Mouse (Mus musculus) frontal cortex, adult 2 months (tissue): ENCODE measurements around the gene Flvcr2. TPM values are rescaled to one million over a fixed set of nuclear protein-coding genes. Genes with fewer than 3 reads are reported as not detected.
A peak's percentile ranks its signal among the peaks of the same experiment; 100 is the strongest.

Experiments
- DNase-seq, 2 experiments: peaks; one replicate each; pipeline ENCODE4 v3.0.0; 2022; ENCODE audit warnings: low spot score in 1 of 2; ENCODE audit errors: extremely low spot score in 1 of 2
- polyA plus RNA-seq: library from polyadenylated mRNA; depleted of rRNA; stranded (reverse); fragments of >200 nt; gene quantifications from 2 replicates; pipeline ENCODE4 v1.2.3, GENCODE M21; 2012

Flvcr2 gene
- polyA plus RNA-seq, 1 experiment = 4.2 TPM

GRCm38 (mm10) chr12:85784916-85785815 is 38.8 kb downstream of the Flvcr2 start:
- no peak for DNase-seq

- no peak for DNase-seq
Observed at GRCm38 (mm10) chr12:85792158-85792557, 45.8 kb downstream of the Flvcr2 start.

GRCm38 (mm10) chr12:85792821-85793346 is 46.5 kb downstream of the Flvcr2 start:
- peak; percentile 31 to 51 for DNase-seq

- no peak for DNase-seq
Observed at GRCm38 (mm10) chr12:85794094-85794493, 47.8 kb downstream of the Flvcr2 start.

GRCm38 (mm10) chr12:85795551-85795950 is 49.2 kb downstream of the Flvcr2 start:
- DNase-seq = no peak

GRCm38 (mm10) chr12:85800031-85800430 is 53.7 kb downstream of the Flvcr2 start:
- DNase-seq = no peak

- DNase-seq = no peak
Observed at GRCm38 (mm10) chr12:85809726-85810125, 63.4 kb downstream of the Flvcr2 start.

GRCm38 (mm10) chr12:85810959-85811358 is 64.6 kb downstream of the Flvcr2 start:
- no peak for DNase-seq

- no peak for DNase-seq
Observed at GRCm38 (mm10) chr12:85811676-85812075, 65.3 kb downstream of the Flvcr2 start.

GRCm38 (mm10) chr12:85813599-85813998 is 67.3 kb downstream of the Flvcr2 start:
- no peak for DNase-seq

GRCm38 (mm10) chr12:85822051-85822450 is 75.7 kb downstream of the Flvcr2 start:
- DNase-seq = no peak

- DNase-seq = peak; percentile 93 to 95
Observed at GRCm38 (mm10) chr12:85824438-85825264, 78.3 kb downstream of the Flvcr2 start, which contains the start of the genes Erg28 and Ttll5. Gene Erg28 (minus strand): TSS chr12:85824550. Gene Ttll5 (plus strand): TSS chr12:85824659.

GRCm38 (mm10) chr12:85825361-85825760 is 79.0 kb downstream of the Flvcr2 start:
- DNase-seq = no peak

GRCm38 (mm10) chr12:85825822-85826221 is 79.5 kb downstream of the Flvcr2 start:
- DNase-seq = no peak

- no peak for DNase-seq
Observed at GRCm38 (mm10) chr12:85828856-85829255, 82.5 kb downstream of the Flvcr2 start.

GRCm38 (mm10) chr12:85829866-85830265 is 83.5 kb downstream of the Flvcr2 start:
- DNase-seq = no peak

GRCm38 (mm10) chr12:85830691-85831090 is 84.4 kb downstream of the Flvcr2 start:
- peak in 1 of 2 experiments; percentile 40 for DNase-seq

- DNase-seq = no peak
Observed at GRCm38 (mm10) chr12:85834543-85834942, 88.2 kb downstream of the Flvcr2 start.

- DNase-seq = no peak
Observed at GRCm38 (mm10) chr12:85837765-85838164, 91.4 kb downstream of the Flvcr2 start.

GRCm38 (mm10) chr12:85839371-85840000 is 93.1 kb downstream of the Flvcr2 start:
- no peak for DNase-seq
